In the genomic region with DNA sequence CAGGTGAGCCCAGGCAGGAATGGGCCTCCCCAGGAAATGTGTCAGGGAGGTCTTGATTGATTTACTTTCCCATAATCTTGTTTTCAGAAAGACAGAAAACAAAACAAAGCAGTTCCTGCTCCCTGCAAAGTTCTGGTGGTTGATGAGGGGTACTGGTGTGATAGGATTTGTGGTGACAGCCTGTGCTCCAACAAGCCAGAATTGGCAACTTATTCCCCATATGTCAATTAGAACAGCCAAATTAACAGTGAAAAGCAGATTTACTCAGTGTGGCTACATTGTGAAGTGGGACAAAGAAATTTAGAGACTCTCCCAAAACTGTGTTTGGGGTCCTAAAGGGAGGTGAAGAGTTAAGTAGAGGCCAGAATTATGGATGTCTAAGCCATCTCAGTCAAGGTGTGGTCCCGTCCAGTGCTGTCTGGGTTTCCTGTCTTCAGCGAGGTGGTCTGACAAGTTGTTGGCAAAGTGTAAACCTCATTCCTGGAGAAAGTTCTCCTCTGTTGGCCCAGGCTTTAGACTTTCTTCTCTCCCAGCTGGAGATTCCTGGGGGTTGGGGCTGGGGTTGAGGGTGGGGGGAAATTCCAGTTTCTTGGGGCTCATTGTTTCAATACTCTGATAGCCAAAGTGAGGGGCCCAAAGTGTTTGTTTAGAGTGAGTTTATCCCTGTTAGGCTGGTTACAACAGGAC, we compare ENCODE assay signal across 9 mouse cellular contexts. TPM values are rescaled to one million over a fixed set of nuclear protein-coding genes. Genes with fewer than 3 reads are reported as not detected.
DNase-seq lines count a peak whose midpoint lies in the region; ATAC-seq and TF ChIP-seq lines count a peak whose summit lies in the region.
"Had no signal": no experiment of that assay in that cellular context is flagged by ENCODE, and none has a peak within 500 bp of the region (broad histone marks: within the 10 kb centered on the region; RNA-seq: fewer than 3 reads in every experiment).

No protein-coding gene starts in this region.

- DNase-seq in kidney, adult 11 months, result no peak
- peak; percentile 65 for DNase-seq in brain, embryonic 14.5 days (ENCODE audit: low read depth)
- DNase-seq in embryonic facial prominence, embryonic 14.5 days (ENCODE audit: low spot score), result no peak
- no peak for DNase-seq in gastrocnemius, adult 8-10 months (ENCODE audit: low spot score in 2 of 2)
- DNase-seq in gastrocnemius, adult 18-20 months (ENCODE audit: low spot score), result no peak
- DNase-seq: cerebellum, adult 11-12 months had no signal

- 0 out of 2 replicates have a peak, but pooled peaks cover 8% of the 10 kb centered on the region for H3K4me1 ChIP-seq in kidney, embryonic 14.5 days (ENCODE audit: control insufficient read depth, insufficient read depth, low read length)
- H3K4me1 ChIP-seq in embryonic facial prominence, embryonic 14.5 days (ENCODE audit: control insufficient read depth, insufficient read depth, low read length), result peaks cover 15% of the 10 kb centered on the region
- H3K4me1 ChIP-seq in limb, embryonic 12.5 days (replicated peaks), result peaks cover 15% of the 10 kb centered on the region

- H3K36me3 ChIP-seq in kidney, embryonic 14.5 days (ENCODE audit: control insufficient read depth, insufficient read depth, low read length), result no peaks in the 10 kb centered on the region
- H3K36me3 ChIP-seq in embryonic facial prominence, embryonic 14.5 days (ENCODE audit: control insufficient read depth, insufficient read depth, low read length), result no peaks in the 10 kb centered on the region
- no peaks in the 10 kb centered on the region for H3K36me3 ChIP-seq in limb, embryonic 12.5 days

- 30% methylated on average over 2 of the region's 2 CpGs for WGBS in kidney, embryonic 14.5 days
- 9% methylated on average over 2 of the region's 2 CpGs for WGBS in embryonic facial prominence, embryonic 14.5 days
- WGBS in limb, embryonic 12.5 days, result 13% methylated on average over 2 of the region's 2 CpGs

- TF ChIP-seq CTCF in brain, embryonic 14.5 days (IDR thresholded peaks at IDR 0.05; ENCODE audit: borderline replicate concordance, extremely low read depth, insufficient read depth, insufficient read length), result no peak

- ATAC-seq in kidney, embryonic 14.5 days (ENCODE audit: low FRiP score, low TSS enrichment), result peak; percentile 20; the same call in 1 of the 2 replicates
- ATAC-seq in embryonic facial prominence, embryonic 14.5 days (ENCODE audit: low read depth), result peak; percentile 58; the same call in 1 of the 2 replicates
- no peak for ATAC-seq in limb, embryonic 12.5 days (ENCODE audit: insufficient number of reproducible peaks, insufficient read depth, low FRiP score, low TSS enrichment, low read depth)
- ATAC-seq: inflammation-experienced regulatory T-cells, adult 6 months had no signal

- H3K9ac ChIP-seq in kidney, embryonic 14.5 days (ENCODE audit: low read depth, low read length), result 0 out of 2 replicates have a peak overlapping the region, but pooled peaks have one; percentile 18
- no peak overlapping the region for H3K9ac ChIP-seq in embryonic facial prominence, embryonic 14.5 days (ENCODE audit: low read depth, low read length)
- H3K9ac ChIP-seq in limb, embryonic 12.5 days (replicated peaks), result no peak overlapping the region

- no peaks in the 10 kb centered on the region for H3K27me3 ChIP-seq in kidney, embryonic 14.5 days (ENCODE audit: control insufficient read depth, insufficient read depth, low read length)
- no peaks in the 10 kb centered on the region for H3K27me3 ChIP-seq in embryonic facial prominence, embryonic 14.5 days (replicated peaks; ENCODE audit: control insufficient read depth, insufficient read depth, low read length)
- H3K27me3 ChIP-seq in limb, embryonic 12.5 days, result no peaks in the 10 kb centered on the region

- H3K9me3 ChIP-seq in kidney, embryonic 14.5 days (ENCODE audit: control insufficient read depth, low read length), result no peaks in the 10 kb centered on the region
- H3K9me3 ChIP-seq in embryonic facial prominence, embryonic 14.5 days (ENCODE audit: control insufficient read depth, low read length), result no peaks in the 10 kb centered on the region
- no peaks in the 10 kb centered on the region for H3K9me3 ChIP-seq in limb, embryonic 12.5 days

- no peak for TF ChIP-seq POLR2A in brain, embryonic 14.5 days (IDR thresholded peaks at IDR 0.05; ENCODE audit: borderline replicate concordance, extremely low read depth, insufficient read depth, insufficient read length, poor library complexity, severe bottlenecking)

- peak overlapping the region; percentile 19; the same call in 1 of the 2 replicates for H3K27ac ChIP-seq in kidney, embryonic 14.5 days (ENCODE audit: low read depth, low read length)
- H3K27ac ChIP-seq in embryonic facial prominence, embryonic 14.5 days (replicated peaks; ENCODE audit: low read depth, low read length), result peak overlapping the region; percentile 66
- peak overlapping the region; percentile 64; the same call in 1 of the 2 replicates for H3K27ac ChIP-seq in limb, embryonic 12.5 days

- H3K4me3 ChIP-seq in kidney, embryonic 14.5 days (ENCODE audit: low read length), result no peak overlapping the region
- no peak overlapping the region for H3K4me3 ChIP-seq in embryonic facial prominence, embryonic 14.5 days (ENCODE audit: low read depth, low read length)
- H3K4me3 ChIP-seq in limb, embryonic 12.5 days (replicated peaks), result no peak overlapping the region

- H3K4me2 ChIP-seq in kidney, embryonic 14.5 days (replicated peaks; ENCODE audit: low read depth, low read length), result no peak overlapping the region
- no peak overlapping the region for H3K4me2 ChIP-seq in embryonic facial prominence, embryonic 14.5 days (ENCODE audit: low read depth, low read length)
- H3K4me2 ChIP-seq in limb, embryonic 12.5 days, result no peak overlapping the region

RNA-seq across cellular contexts. Expression of gene Cers4, which starts 18.7 kb away (rescaled TPM):
- 14.2 and 18.1 TPM in 2 replicates for polyA plus RNA-seq in kidney, embryonic 14.5 days (2014; fragmentation: Nextera tagmentation; extraction: Ambion mirVana)
- 51.8 and 63.7 TPM in 2 replicates for polyA plus RNA-seq in brain, embryonic 14.5 days (2012; rRNA removed)
- 17.3 and 27.8 TPM in 2 replicates for polyA plus RNA-seq in embryonic facial prominence, embryonic 14.5 days (2014; fragmentation: Nextera tagmentation; extraction: Ambion mirVana)
- polyA plus RNA-seq in limb, embryonic 12.5 days (2016; fragmentation: Nextera tagmentation; extraction: Ambion mirVana), result 13.2 and 14.0 TPM in 2 replicates
- total RNA-seq in gastrocnemius, adult 8-10 months (2022), result 1 to 10 TPM; 1.8 to 4.3 (median 2.5) TPM
- total RNA-seq in gastrocnemius, adult 18-20 months (2021), result 1 to 10 TPM; 2.4 to 4.2 TPM
